Mouse (Mus musculus): ENCODE measurements around the gene Nob1. TPM values are rescaled to one million over a fixed set of nuclear protein-coding genes. Genes with fewer than 3 reads are reported as not detected.

Nob1 gene
- polyA plus RNA-seq, 1 experiment from 2014 or later, result 94.9 TPM

- H3K4me2 ChIP-seq (ENCODE audit: low read depth, severe bottlenecking), result no peak overlapping the region
- ATAC-seq (ENCODE audit: insufficient number of reproducible peaks, low FRiP score, low TSS enrichment, low read depth), result no peak
Measured at GRCm38 (mm10) chr8:107389557-107389956, 35.3 kb downstream of the Nob1 start.

GRCm38 (mm10) chr8:107387861-107388260 is 37.0 kb downstream of the Nob1 start:
- Histone ChIP-seq H3K9ac (ENCODE audit: low read length) (no peak overlapping the region), H3K36me3 (ENCODE audit: control insufficient read depth, insufficient read depth, low read length) (no peaks in the 10 kb centered on the region), H3K4me3 (ENCODE audit: low read depth, low read length) (no peak overlapping the region), H3K9me3 (ENCODE audit: control insufficient read depth, low read length) (no peaks in the 10 kb centered on the region), H3K27ac (replicated peaks; ENCODE audit: low read depth, low read length) (no peak overlapping the region), H3K4me1 (ENCODE audit: control insufficient read depth, insufficient read depth, low read length) (no peaks in the 10 kb centered on the region; the same call in 1 of the 2 replicates), H3K4me2 (ENCODE audit: low read depth, severe bottlenecking) (no peak overlapping the region), H3K27me3 (ENCODE audit: control insufficient read depth, insufficient read depth, low read length) (no peaks in the 10 kb centered on the region)
- peak; percentile 67 for DNase-seq (ENCODE audit: low spot score)
- WGBS, result 58% methylated on average over 5 of the region's 5 CpGs
- ATAC-seq (ENCODE audit: insufficient number of reproducible peaks, low FRiP score, low TSS enrichment, low read depth), result no peak

More at GRCm38 (mm10) chr8:107389557-107389956, 35.3 kb downstream of the Nob1 start:
- Histone ChIP-seq H3K36me3 (ENCODE audit: control insufficient read depth, insufficient read depth, low read length) (no peaks in the 10 kb centered on the region), H3K4me1 (ENCODE audit: control insufficient read depth, insufficient read depth, low read length) (no peaks in the 10 kb centered on the region; the same call in 1 of the 2 replicates), H3K4me3 (ENCODE audit: low read depth, low read length) (no peak overlapping the region), H3K27ac (replicated peaks; ENCODE audit: low read depth, low read length) (no peak overlapping the region), H3K27me3 (ENCODE audit: control insufficient read depth, insufficient read depth, low read length) (no peaks in the 10 kb centered on the region), H3K9ac (ENCODE audit: low read length) (no peak overlapping the region), H3K9me3 (ENCODE audit: control insufficient read depth, low read length) (no peaks in the 10 kb centered on the region)
- DNase-seq (ENCODE audit: low spot score), result no peak
- 92% methylated on average over 8 of the region's 8 CpGs for WGBS

- Histone ChIP-seq H3K9me3 (ENCODE audit: control insufficient read depth, low read length) (no peaks in the 10 kb centered on the region), H3K27ac (replicated peaks; ENCODE audit: low read depth, low read length) (no peak overlapping the region), H3K9ac (ENCODE audit: low read length) (no peak overlapping the region), H3K27me3 (ENCODE audit: control insufficient read depth, insufficient read depth, low read length) (no peaks in the 10 kb centered on the region), H3K4me2 (ENCODE audit: low read depth, severe bottlenecking) (no peak overlapping the region), H3K36me3 (ENCODE audit: control insufficient read depth, insufficient read depth, low read length) (no peaks in the 10 kb centered on the region), H3K4me1 (ENCODE audit: control insufficient read depth, insufficient read depth, low read length) (no peaks in the 10 kb centered on the region; the same call in 1 of the 2 replicates), H3K4me3 (ENCODE audit: low read depth, low read length) (no peak overlapping the region)
- ATAC-seq (ENCODE audit: insufficient number of reproducible peaks, low FRiP score, low TSS enrichment, low read depth) (no peak), DNase-seq (ENCODE audit: low spot score) (peak; percentile 52)
- 33% methylated on average over 3 of the region's 3 CpGs for WGBS
Measured at GRCm38 (mm10) chr8:107386642-107387041, 38.2 kb downstream of the Nob1 start.

DNA sequence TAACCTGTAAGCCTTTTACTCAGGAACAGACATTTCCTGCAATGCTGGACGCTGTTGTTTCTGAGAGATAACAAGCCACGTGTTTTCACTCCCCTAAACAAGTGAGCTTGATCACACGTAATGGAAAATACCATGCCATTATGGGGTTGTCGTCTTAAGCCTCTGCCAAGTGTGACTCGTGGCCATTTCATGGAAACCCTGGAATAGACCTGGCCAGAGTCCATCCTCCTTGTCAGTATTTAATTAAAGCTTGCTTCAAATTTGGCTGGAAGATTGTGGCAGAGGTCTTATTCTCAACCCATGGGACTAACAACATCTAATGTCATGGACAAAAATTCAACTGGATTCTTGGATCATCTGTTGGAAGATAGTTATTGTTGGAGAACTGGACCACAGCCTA is 38.7 kb downstream of the Nob1 start:
- Histone ChIP-seq H3K27me3 (ENCODE audit: control insufficient read depth, insufficient read depth, low read length) (no peaks in the 10 kb centered on the region), H3K9ac (ENCODE audit: low read length) (no peak overlapping the region), H3K9me3 (ENCODE audit: control insufficient read depth, low read length) (no peaks in the 10 kb centered on the region), H3K4me1 (ENCODE audit: control insufficient read depth, insufficient read depth, low read length) (no peaks in the 10 kb centered on the region; the same call in 1 of the 2 replicates), H3K36me3 (ENCODE audit: control insufficient read depth, insufficient read depth, low read length) (no peaks in the 10 kb centered on the region), H3K4me3 (ENCODE audit: low read depth, low read length) (no peak overlapping the region), H3K27ac (replicated peaks; ENCODE audit: low read depth, low read length) (no peak overlapping the region), H3K4me2 (ENCODE audit: low read depth, severe bottlenecking) (no peak overlapping the region)
- WGBS, result 58% methylated on average over 5 of the region's 5 CpGs
- ATAC-seq (ENCODE audit: insufficient number of reproducible peaks, low FRiP score, low TSS enrichment, low read depth), result no peak
- no peak for DNase-seq (ENCODE audit: low spot score)

DNA sequence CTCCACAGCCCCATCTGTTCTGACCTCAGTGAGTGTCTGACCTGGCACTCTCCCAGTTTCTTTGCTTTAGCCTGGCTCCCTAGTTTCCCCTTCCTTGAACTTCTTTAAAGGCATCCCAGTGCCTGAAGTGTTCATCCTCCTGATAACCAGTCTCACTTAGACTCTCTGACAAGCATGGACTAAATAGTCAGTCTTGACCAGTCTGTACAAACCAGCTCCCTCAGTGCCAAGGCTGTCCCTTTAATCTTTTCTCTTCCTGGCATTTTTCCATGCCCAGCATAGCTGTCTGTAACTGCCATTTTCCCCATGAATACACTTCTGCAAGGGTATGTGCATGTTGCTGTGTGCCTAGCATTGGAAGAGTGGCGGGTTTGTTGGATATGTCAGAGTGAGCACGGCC is 39.8 kb downstream of the Nob1 start:
- Histone ChIP-seq H3K4me3 (ENCODE audit: low read depth, low read length) (no peak overlapping the region), H3K9ac (ENCODE audit: low read length) (no peak overlapping the region), H3K9me3 (ENCODE audit: control insufficient read depth, low read length) (no peaks in the 10 kb centered on the region), H3K27me3 (ENCODE audit: control insufficient read depth, insufficient read depth, low read length) (no peaks in the 10 kb centered on the region), H3K36me3 (ENCODE audit: control insufficient read depth, insufficient read depth, low read length) (0 out of 2 replicates have a peak, but pooled peaks cover 1% of the 10 kb centered on the region), H3K27ac (replicated peaks; ENCODE audit: low read depth, low read length) (no peak overlapping the region), H3K4me2 (ENCODE audit: low read depth, severe bottlenecking) (no peak overlapping the region), H3K4me1 (ENCODE audit: control insufficient read depth, insufficient read depth, low read length) (no peaks in the 10 kb centered on the region; the same call in 1 of the 2 replicates)
- DNase-seq (ENCODE audit: low spot score) (no peak), ATAC-seq (ENCODE audit: insufficient number of reproducible peaks, low FRiP score, low TSS enrichment, low read depth) (no peak)
- 96% methylated on average over 2 of the region's 2 CpGs for WGBS

- no peak for ATAC-seq (ENCODE audit: insufficient number of reproducible peaks, low FRiP score, low TSS enrichment, low read depth)
- H3K27me3 ChIP-seq (ENCODE audit: control insufficient read depth, insufficient read depth, low read length), result no peaks in the 10 kb centered on the region
- no peaks in the 10 kb centered on the region for H3K9me3 ChIP-seq (ENCODE audit: control insufficient read depth, low read length)
- 0 out of 2 replicates have a peak, but pooled peaks cover 3% of the 10 kb centered on the region for H3K36me3 ChIP-seq (ENCODE audit: control insufficient read depth, insufficient read depth, low read length)
- 62% methylated on average over 5 of the region's 5 CpGs for WGBS
- DNase-seq (ENCODE audit: low spot score), result no peak
- H3K4me1 ChIP-seq (ENCODE audit: control insufficient read depth, insufficient read depth, low read length), result no peaks in the 10 kb centered on the region; the same call in 1 of the 2 replicates
- no peak overlapping the region for H3K27ac ChIP-seq (replicated peaks; ENCODE audit: low read depth, low read length)
- H3K4me3 ChIP-seq (ENCODE audit: low read depth, low read length), result no peak overlapping the region
- H3K9ac ChIP-seq (ENCODE audit: low read length), result no peak overlapping the region
- no peak overlapping the region for H3K4me2 ChIP-seq (ENCODE audit: low read depth, severe bottlenecking)
Measured at GRCm38 (mm10) chr8:107384651-107385050, 40.2 kb downstream of the Nob1 start.

DNA sequence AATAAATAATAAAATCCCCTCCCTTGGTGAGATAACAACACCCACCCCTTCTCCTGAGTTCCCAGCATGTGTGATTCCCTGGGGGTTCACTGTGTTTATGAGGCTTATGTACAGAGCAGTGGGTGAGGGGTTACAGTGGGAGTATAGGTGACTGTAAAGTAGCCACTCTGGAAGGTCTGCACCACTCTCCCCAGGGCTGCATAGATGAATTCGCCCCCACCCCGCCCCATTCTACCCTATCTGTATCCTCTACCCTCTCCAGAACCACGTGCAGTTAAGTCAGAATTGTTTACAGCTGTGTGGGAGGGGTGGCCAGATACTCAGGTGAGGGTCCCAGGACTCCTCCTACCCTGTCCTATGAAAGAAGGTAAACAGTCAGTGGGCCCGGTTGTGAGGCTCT is 42.0 kb downstream of the Nob1 start:
- 78% methylated on average over 4 of the region's 4 CpGs for WGBS

GRCm38 (mm10) chr8:107381666-107382065 is 43.2 kb downstream of the Nob1 start:
- WGBS, result 91% methylated on average over 4 of the region's 4 CpGs
- no peaks in the 10 kb centered on the region for H3K9me3 ChIP-seq (ENCODE audit: control insufficient read depth, low read length)

More for the DNA sequence above, 42.0 kb downstream of the Nob1 start:
- no peak overlapping the region for H3K4me2 ChIP-seq (ENCODE audit: low read depth, severe bottlenecking)
- H3K27me3 ChIP-seq (ENCODE audit: control insufficient read depth, insufficient read depth, low read length), result no peaks in the 10 kb centered on the region
- peaks cover 3% of the 10 kb centered on the region; the same call in 1 of the 2 replicates for H3K36me3 ChIP-seq (ENCODE audit: control insufficient read depth, insufficient read depth, low read length)
- DNase-seq (ENCODE audit: low spot score) (no peak), ATAC-seq (ENCODE audit: insufficient number of reproducible peaks, low FRiP score, low TSS enrichment, low read depth) (no peak)
- H3K4me1 ChIP-seq (ENCODE audit: control insufficient read depth, insufficient read depth, low read length), result no peaks in the 10 kb centered on the region; the same call in 1 of the 2 replicates
- H3K4me3 ChIP-seq (ENCODE audit: low read depth, low read length), result no peak overlapping the region
- no peak overlapping the region for H3K9ac ChIP-seq (ENCODE audit: low read length)
- no peak overlapping the region for H3K27ac ChIP-seq (replicated peaks; ENCODE audit: low read depth, low read length)
- no peaks in the 10 kb centered on the region for H3K9me3 ChIP-seq (ENCODE audit: control insufficient read depth, low read length)

GRCm38 (mm10) chr8:107380734-107381133 is 44.1 kb downstream of the Nob1 start:
- Histone ChIP-seq H3K4me3 (ENCODE audit: low read depth, low read length) (no peak overlapping the region), H3K27ac (replicated peaks; ENCODE audit: low read depth, low read length) (no peak overlapping the region), H3K4me2 (ENCODE audit: low read depth, severe bottlenecking) (no peak overlapping the region), H3K36me3 (ENCODE audit: control insufficient read depth, insufficient read depth, low read length) (peaks cover 3% of the 10 kb centered on the region; the same call in 1 of the 2 replicates), H3K4me1 (ENCODE audit: control insufficient read depth, insufficient read depth, low read length) (no peaks in the 10 kb centered on the region), H3K27me3 (ENCODE audit: control insufficient read depth, insufficient read depth, low read length) (no peaks in the 10 kb centered on the region), H3K9ac (ENCODE audit: low read length) (no peak overlapping the region), H3K9me3 (ENCODE audit: control insufficient read depth, low read length) (no peaks in the 10 kb centered on the region)
- 92% methylated on average over 8 of the region's 8 CpGs for WGBS
- ATAC-seq (ENCODE audit: insufficient number of reproducible peaks, low FRiP score, low TSS enrichment, low read depth) (no peak), DNase-seq (ENCODE audit: low spot score) (no peak)

More at GRCm38 (mm10) chr8:107381666-107382065, 43.2 kb downstream of the Nob1 start:
- Histone ChIP-seq H3K4me2 (ENCODE audit: low read depth, severe bottlenecking) (no peak overlapping the region), H3K9ac (ENCODE audit: low read length) (no peak overlapping the region), H3K4me1 (ENCODE audit: control insufficient read depth, insufficient read depth, low read length) (no peaks in the 10 kb centered on the region), H3K27ac (replicated peaks; ENCODE audit: low read depth, low read length) (no peak overlapping the region), H3K27me3 (ENCODE audit: control insufficient read depth, insufficient read depth, low read length) (no peaks in the 10 kb centered on the region), H3K4me3 (ENCODE audit: low read depth, low read length) (no peak overlapping the region), H3K36me3 (ENCODE audit: control insufficient read depth, insufficient read depth, low read length) (peaks cover 3% of the 10 kb centered on the region; the same call in 1 of the 2 replicates)
- ATAC-seq (ENCODE audit: insufficient number of reproducible peaks, low FRiP score, low TSS enrichment, low read depth), result no peak
- DNase-seq (ENCODE audit: low spot score), result no peak
